Mouse (Mus musculus) 416B (cell line): ENCODE results near the gene Gpr152.
A peak's percentile ranks its signal among the peaks of the same experiment; 100 is the strongest.

Experiments used
- DNase-seq: peaks from one replicate; pipeline ENCODE4 v3.0.0; 2011; ENCODE audit warnings: low read depth

The Gpr152 gene

DNA sequence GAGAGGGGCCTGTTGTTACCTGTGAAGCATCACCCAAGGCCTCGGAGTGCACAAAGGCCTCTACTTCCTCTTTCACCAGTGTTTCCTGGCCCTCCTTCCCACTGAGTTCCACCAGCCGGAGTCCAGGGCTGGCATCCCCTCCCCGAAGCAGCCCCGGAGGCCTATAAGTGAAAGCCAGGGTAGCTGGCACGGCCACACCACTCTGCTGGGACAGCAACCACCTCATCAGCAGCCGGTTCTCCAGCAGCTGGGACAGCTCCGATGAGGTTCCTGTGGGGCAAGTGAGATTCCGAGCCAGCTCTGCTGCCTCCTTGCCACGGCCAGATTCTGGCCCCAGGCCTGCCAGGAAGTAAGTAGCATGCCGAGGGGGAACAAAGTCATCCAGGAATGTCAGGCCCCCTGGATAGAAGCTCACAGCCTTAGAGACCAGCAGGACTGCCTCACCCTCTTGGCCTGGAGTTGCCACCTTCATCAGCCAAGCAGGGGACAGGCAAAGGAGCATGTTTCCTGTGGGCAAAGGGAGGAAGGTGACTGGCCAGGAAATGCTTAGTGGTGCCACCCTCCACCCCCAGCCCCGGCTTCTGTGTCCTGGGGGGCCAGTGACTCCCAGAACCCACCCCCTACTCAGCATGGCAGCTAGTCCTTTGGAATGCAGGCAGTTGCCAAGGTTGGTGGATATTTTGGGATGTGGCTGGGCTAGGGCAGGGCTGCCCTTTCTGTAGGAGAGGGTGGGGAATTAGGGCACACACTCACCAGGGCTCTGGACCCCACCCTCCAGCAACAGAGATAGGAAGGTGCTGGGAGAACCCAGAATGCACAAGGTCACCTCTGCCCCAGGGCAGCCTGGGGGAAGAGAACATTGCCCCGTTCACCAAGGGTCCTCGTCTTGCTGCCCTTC is 32.1 kb downstream of the Gpr152 start:
- DNase-seq, result peak; percentile 32

DNA sequence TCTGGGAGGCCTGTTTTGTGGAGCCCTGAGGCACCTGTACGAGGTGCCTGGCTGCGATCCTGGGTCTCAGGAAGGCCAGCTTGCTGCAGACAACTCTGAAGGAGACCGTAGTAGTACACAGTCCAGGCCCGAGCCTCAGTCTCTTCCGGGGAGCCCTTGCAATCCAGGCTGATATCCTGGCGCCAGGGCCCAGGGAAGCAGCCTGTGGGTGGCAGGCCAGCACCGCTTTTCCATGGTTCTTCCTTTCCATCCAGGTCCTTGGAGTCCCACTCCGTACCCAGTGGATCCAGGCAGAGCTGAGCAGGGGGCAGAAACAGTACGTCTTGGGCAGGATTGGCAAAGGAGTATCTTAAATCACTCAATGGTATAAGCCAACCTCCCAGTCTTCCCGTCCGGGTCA is 33.3 kb downstream of the Gpr152 start:
- no peak for DNase-seq

DNA sequence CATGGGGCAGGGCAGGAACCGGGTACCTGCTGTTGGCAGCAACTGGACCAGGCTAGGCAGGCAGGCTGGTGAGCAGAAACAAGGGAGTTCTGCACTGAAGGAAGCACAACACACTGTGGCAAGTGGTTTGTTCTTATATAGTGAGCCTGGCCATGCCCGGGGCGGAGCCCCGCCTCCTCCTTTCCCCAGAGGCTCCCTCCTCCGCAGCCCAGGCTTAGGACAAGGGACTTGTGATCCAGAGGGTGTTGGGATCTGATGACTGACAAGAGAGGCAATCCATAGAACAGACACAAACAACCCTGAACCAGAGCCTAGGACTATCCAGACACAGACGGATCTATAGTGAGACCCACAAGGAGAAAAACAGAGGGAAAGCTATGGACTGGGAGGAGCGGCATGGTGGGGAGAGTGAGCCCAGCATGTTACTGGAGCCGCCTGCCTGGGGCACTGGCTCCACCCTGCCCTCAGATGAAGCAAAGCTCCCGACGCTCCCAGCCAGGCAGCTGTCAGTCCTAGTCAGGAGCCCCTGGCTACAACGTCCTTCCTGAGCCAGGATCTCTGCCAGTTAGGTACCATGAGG is 35.9 kb downstream of the Gpr152 start, which contains the start of gene Carns1:
Carns1 (minus strand) TSS at position 112 of the 580 bp plus-strand sequence.
- DNase-seq, result no peak

DNA sequence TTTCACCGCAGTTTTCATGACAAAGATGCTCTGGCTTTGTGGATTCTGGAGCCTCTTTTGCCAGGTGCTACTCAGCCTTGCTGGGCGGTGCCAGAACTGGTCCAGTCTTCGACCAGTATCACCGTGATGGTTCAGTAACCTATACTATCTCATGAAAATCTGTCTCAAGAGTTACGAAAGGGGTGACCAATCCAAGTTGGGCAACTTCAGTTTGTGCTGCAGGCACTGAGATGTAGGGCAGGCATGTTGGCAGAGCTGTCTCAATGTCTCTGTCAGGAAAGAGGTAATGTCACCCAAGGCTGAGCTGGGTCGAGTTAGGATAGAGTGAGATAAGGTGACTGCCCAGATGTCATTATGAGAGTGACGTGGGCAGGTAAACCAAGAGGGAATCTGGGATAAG is 40.8 kb downstream of the Gpr152 start:
- DNase-seq, result peak; percentile 62

DNA sequence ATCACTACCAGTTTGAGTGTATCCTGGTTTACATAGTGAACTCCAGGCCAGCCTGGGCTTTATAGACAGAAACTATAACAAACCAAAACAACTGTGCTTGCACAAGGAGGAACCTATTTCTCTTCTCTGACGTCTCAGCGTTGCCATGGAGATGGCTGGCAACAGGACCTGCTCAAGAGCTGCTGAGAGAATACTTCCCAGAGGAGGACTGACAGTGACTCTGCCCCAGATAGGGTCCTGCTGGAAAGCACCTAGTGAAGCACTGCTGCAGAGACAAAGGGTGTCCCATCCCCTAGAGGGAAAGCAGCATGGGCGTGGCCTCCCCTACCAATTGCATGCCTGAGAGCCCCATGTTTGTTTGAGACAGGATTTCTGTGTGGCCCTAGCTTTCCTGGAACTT is 42.3 kb downstream of the Gpr152 start:
- DNase-seq, result peak; percentile 34

DNA sequence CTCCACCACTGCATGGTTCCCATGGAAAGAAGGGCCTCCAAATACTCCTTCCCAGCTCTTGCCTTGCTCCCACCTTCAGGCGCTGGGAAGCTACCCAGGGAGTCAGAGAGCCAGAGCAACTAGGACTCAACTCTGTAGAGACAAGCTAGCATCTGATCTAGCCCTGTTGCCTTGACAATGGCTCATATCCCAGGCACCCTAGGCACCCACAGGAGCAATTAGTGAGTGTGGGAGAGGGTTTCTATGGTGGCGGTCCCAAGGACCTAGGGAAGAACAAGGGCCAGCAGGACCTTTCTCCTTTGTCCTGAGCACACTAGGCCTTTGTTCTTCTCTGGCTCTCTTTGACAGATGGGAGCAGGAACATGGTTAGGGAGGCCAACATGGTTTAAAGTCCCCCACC is 44.1 kb downstream of the Gpr152 start:
- DNase-seq, result no peak

DNA sequence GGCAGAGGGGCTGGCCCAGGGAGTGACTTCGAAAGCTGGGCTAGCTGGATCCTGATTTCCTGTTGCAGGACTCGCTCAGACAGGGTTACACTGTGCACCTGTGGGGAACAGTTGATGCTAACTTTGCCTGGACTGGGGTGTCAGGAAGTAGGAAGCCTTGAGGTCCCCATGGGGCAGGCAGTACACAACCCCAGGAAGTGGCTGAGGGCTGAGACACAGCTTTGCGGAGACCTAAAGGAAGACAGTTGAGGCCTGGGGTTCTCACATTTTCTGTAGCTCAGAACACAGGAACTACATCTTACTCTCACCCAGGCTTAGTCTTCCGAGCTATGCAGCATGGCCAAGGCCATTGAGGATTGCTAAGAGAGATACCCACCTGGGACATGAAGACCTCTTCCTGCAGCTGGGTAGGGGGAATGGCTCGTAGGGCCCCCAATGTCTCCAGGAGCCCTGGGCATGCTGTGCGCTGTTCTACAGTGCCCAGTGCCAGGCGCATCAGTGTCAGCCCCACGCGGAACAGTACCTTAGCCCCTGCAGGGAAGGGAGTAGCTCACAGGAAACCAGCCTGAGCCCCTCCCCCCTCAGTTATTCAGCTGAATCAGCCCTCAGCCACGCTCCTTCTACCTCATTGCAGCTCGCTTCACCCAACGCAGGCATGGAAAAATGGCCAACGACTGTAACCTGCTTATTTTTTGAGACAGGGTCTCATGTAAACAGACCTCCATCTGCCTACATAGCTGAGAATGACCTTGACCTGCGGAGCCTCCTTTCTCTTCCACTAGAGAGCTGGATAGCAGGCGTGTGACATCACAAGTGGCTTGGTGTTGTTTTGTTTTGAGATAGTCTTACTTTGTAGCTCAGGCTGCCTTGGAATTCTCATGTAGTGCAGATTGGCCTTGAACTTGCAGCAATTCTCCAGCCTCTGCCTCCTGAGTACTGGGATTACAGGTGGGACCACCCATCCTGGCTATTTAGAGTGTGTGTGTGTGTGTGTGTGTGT is 45.7 kb downstream of the Gpr152 start:
- DNase-seq, result peak; percentile 93

DNA sequence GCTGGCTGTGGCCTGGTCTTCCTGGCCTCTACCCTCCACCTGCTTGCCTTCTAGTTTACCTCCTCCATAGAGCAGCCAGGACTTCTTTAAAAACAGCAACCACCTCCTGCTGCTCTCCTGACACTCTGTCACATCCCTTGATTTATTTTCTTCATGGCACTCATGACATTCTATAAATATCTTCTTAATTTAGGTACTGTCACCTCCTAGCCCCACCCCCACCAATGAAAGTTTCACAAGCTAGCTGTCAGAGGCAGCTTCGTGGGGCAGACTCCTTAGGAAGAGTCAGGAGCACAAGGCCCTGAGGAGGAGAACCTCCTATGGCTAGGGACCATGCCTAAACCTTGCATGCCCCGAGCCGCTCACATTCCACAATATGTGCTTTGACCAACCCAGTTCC is 47.7 kb downstream of the Gpr152 start:
- no peak for DNase-seq

DNA sequence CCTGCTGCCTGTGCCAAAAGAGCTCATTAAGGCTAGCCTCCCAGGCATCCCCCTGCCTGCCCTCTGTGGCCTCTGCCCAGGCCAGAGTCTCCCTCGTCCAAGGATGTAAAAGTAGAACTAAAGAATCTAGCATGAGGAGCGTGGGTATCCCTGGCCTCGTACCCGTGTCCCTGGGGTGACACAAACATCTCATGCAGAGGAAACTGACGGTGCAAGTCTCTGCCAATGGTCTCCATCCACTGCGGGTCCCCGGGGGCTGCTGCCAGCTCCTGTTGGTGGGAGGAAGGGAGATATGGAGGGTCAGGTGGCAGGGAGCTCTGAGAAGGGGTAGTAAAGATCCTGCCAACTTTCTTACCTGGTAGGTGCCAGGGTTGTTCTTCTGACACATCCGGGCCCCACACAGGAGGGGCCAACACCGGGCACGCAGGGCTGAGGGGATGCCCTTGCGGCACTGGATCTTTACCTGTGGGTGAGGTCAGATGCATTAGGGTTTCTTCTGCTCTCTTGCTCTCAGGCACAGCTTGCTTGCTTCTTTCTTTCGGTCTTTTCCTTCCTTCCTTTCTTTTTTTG is 49.5 kb downstream of the Gpr152 start:
- no peak for DNase-seq

DNA sequence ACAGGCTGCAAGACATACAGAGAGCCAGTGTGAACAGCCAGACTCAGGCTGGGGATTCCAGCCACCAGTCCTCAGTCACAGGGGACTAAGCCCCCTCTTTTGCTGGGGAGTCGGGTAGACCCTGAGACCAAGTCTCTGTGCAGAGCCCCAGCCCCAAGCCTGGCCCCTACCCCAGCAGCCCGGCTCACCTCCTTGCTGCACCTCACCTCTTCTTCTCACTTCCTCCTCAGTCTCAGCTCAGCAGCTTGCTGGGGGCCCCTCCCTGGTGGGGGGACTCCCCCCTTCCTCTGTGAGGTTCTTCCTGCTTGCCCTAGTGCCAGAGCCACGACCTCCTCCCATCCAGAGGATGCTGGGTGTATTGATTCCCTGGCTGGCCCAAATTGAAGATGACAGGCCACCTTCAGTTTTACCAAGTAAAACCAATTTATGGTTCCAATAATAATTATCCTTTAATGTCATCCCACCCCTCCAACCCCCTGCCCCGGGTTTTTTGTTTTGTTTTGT is 51.3 kb downstream of the Gpr152 start, which contains the start of gene Tbc1d10c:
Tbc1d10c (minus strand) TSS at position 454 of the 504 bp plus-strand sequence.
- peak; percentile 76 for DNase-seq

DNA sequence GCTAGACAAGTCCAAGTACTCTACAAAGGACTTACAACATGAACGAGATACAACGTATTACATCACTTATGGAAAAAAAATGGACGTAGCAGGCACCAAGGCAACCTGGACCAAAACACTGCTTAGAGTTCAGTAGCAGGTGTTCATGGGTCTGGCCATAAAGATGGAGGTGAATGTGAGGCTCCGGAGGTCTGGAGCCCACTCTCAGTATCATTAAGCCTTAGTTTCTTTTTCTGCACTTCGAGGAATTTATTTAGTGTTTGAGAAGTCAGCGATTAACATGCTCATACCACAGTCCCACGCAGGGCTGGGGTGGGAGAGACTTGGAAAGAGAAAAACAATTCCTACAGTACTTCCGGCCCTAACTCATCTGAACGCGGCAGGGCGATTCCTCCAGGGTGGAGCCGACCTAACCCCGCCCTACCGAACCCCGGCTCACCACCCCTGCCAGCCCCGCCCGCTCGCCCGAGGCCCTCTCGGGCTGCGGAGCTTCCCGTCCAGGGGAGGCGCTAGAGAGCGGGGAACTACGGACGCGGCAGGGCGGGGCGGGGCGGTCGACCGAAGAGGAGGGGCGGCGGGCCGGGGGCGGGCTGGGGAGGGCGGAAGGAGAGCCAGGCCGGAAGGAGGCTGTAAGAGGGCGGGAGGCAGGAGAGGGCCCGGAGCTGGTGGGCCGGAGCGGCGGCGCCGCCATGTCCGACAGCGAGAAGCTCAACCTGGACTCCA is 52.1 kb downstream of the Gpr152 start, which contains the start of gene Ppp1ca:
Ppp1ca (plus strand) TSS at position 538 of the 723 bp plus-strand sequence.
- DNase-seq, result peak; percentile 93

DNA sequence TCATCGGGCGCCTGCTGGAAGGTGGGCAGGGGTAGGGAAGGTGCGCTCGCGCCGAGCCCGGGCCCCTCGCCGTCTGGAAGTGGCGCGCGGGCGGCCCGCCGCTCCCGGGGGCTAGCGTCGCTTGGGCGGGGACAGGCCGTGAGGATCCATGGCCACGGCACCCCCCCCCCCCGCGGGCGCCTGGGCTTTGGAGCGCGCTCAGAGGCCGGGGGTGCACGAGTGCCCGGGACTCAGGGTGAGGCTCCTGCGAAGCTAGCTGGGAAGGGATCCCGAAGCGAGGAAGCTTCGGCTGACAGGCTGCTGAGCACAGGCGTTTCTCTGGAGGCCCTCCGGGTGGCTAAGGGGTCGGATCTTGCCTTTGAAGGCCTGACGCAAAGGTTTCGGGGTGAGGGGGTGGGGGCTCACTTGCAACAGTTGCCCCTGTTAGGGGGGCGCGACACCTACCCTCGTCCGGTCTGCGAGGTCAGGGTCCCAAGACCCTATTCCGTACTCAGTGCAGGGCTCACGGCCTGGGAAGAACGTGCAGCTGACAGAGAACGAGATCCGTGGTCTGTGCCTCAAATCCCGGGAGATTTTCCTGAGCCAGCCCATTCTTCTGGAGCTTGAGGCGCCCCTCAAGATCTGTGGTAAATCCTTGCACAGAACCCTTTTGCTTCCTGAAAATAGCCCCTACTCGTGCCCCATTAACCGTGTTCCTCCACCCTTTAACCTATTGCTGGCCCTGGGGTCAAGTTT is 52.8 kb downstream of the Gpr152 start:
- DNase-seq, result no peak

- DNase-seq, result no peak
These were observed 53.5 kb downstream of the Gpr152 start for GRCm38 (mm10) chr19:4193129-4193528.

GRCm38 (mm10) chr19:4194021-4194724 is 54.6 kb downstream of the Gpr152 start:
- peak; percentile 89 for DNase-seq

GRCm38 (mm10) chr19:4194776-4195650 is 55.4 kb downstream of the Gpr152 start:
- no peak for DNase-seq
